Mouse (Mus musculus): ENCODE measurements around the gene Cgref1.
A peak's percentile ranks its signal among the peaks of the same experiment; 100 is the strongest.

The Cgref1 gene

GRCm38 (mm10) chr5:30944956-30945781 is at the start of gene Cgref1:
Gene Cgref1, minus strand, starts transcription at chr5:30945591.
- peak; percentile 75 for DNase-seq (ENCODE audit: low read depth)

DNA sequence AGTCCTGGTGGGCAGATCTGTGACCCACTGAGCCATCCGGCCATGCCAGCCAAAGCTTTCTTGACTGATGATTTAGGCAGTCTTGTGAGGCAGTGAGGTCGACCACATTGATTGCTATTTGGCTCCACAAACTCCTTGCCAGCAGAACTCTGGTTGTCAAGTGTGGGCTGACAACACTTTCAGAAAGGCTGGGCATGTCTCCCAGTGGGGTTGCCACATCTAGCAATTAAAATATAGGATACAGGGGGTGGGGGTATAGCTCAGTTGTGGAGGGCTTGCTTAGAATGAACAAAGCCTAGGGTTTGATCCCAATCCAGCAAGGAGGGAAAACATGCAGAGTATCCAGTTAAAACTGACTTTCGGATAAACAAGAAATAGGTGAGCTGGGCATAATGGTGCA is 48.7 kb upstream of the Cgref1 start:
- peak; percentile 61 for DNase-seq (ENCODE audit: low read depth)

DNA sequence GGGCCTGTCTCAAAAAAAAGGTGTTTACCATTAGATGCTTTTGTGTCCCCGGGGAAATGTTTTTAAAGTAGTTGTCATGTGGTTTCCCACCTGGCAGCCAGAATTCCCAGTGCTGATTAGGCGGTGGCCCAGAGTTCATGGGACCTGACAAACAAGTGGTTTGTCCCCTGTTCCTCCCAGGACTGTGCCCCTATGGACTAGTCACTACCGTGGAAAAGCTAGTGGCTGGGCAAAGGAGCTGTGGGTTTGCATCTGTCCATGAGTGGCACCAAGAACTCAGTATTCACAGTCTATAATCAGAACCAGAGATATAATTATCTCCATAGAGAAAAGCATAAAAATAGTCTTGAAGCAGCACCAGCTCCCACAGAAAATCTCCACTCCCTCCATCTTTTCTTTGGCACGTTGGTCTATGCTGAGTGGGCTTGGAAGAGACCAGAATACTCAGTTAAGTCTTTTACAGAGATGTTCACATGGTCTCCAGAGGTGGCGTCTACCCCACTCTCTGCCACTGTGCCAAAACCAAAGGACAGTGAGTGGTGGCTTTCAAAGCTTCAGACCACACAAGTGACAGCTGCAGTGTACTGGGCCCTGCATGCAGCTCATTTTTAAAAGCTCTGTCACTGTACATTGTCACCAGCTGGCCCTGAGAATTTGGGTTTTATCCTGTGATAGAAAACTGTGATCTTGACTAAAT is 47.7 kb upstream of the Cgref1 start:
- no peak for DNase-seq (ENCODE audit: low read depth)

- peak; percentile 77 for DNase-seq (ENCODE audit: low read depth)
These were observed 37.0 kb upstream of the Cgref1 start for GRCm38 (mm10) chr5:30982357-30982756.

- DNase-seq (ENCODE audit: low read depth) = peak; percentile 54
These were observed 29.7 kb upstream of the Cgref1 start for GRCm38 (mm10) chr5:30974870-30975656.

DNA sequence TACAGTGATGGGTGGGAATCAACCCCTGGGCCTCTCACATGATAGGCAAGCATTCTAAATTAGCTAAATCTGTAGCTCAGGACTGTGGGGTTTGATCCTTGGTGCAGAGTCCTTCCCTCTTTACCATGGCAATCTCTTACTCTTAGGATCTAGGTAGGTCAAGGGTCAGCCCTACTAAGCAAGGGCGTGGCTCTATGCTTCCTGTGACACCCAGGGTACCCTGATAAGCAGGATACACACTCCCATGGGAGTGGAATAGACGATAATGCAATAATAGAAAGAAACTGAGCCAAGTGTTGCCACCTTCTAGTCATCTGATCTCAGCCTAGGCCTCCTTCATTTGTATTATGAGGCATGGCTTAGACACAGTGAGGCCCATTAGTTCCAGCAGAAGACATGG is 24.0 kb upstream of the Cgref1 start:
- no peak for DNase-seq (ENCODE audit: low read depth)

GRCm38 (mm10) chr5:30968416-30968815 is 23.0 kb upstream of the Cgref1 start, which contains the start of gene Tcf23:
Gene Tcf23, plus strand, starts transcription at chr5:30968662.
- no peak for DNase-seq (ENCODE audit: low read depth)

DNA sequence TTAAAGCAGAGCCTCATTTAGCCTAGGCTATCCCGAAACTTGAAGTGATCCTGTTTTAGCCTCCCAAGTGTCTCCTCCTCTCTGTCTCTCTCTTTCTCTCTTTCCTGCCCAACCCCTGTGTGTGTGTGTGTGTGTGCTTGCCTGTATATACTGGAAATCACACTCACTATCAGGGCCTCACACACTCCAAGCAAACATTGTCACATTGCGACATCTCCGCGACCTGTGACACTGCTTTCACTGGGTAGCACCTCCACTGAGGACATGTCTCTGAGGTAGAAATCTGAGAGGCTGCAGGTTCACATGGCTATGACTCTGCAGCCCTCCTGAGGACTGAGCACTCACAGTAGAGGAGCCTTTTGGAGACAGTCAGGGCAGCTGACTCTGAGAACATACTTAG is 20.8 kb upstream of the Cgref1 start:
- DNase-seq (ENCODE audit: low read depth) = no peak

DNA sequence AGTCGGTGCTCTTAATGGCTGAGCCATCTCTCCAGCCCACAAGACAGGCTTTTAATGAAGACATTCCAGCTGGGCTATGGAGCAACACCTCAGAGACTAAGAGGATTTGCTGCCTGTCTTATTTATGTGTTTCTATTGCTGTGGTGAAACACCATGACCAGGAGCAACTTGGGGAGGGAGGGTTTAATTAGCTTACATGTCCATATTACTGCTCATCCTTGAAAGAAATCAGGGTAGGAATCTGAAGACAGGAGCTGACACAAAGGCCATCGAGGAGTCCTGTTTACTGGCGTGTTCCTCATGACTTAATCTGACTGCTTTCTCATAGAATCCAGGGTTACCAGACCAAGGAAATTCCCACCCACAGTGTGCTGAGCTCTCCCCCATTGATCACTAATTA is 18.5 kb upstream of the Cgref1 start:
- no peak for DNase-seq (ENCODE audit: low read depth)

- no peak for DNase-seq (ENCODE audit: low read depth)
These were observed 16.4 kb upstream of the Cgref1 start for GRCm38 (mm10) chr5:30961545-30962505.

DNA sequence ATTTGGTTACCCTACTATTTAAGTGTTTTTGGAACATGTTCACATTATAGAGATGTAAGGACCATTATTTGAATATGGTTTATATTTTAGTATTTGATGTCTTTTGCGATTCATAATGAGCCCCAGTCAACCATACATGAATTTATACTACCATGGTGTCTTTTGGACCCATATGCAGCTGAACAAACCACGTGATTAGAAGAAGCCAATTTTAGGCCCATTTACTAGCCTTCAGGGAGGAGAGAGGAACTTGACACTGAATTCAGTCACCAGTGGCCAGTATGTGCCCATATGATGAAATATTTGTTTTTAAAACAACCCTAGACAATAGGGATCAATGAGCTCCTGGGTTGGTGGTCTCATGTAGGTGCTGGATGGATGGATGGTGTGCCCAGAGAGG is 15.4 kb upstream of the Cgref1 start:
- no peak for DNase-seq (ENCODE audit: low read depth)

GRCm38 (mm10) chr5:30959966-30960501 is 14.6 kb upstream of the Cgref1 start, which contains the start of gene Preb:
Gene Preb, minus strand, starts transcription at chr5:30960361.
- DNase-seq (ENCODE audit: low read depth) = peak; percentile 100

DNA sequence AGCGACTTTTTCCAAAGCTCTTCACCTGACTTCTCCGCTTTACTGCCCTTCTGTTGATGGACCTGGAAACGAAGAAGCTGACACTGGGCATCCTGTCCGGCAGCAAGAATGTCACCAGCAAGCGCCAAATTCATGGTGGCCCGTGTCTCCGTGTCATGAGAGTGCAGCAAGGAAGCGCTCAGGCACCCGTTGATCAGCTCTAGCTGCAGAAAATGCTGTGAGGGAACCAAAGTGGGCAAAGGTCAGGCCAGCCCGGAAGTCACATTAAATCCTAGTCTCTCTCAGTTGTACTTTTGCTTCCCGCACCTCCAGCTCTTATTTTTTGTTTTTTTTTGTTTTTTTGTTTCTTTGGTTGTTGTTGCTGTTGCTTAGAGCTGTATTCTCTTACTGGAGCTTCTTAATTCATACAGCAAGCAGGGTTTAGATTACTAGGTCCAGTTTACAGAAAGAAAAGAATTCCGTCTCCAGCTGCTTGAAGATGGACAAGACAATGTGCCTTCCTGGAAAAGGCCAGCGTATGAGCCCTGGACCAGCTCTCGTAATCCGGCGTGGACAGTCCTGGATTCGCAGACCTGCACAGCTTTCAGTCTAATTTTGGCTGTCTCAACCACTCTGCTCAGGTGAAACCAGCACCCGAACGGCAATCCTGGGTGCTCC is 13.9 kb upstream of the Cgref1 start:
- no peak for DNase-seq (ENCODE audit: low read depth)

- no peak for DNase-seq (ENCODE audit: low read depth)
These were observed 12.5 kb upstream of the Cgref1 start for GRCm38 (mm10) chr5:30957891-30958290.

GRCm38 (mm10) chr5:30955751-30956150 is 10.4 kb upstream of the Cgref1 start:
- DNase-seq (ENCODE audit: low read depth) = no peak

GRCm38 (mm10) chr5:30954556-30954955 is 9.2 kb upstream of the Cgref1 start:
- no peak for DNase-seq (ENCODE audit: low read depth)

DNA sequence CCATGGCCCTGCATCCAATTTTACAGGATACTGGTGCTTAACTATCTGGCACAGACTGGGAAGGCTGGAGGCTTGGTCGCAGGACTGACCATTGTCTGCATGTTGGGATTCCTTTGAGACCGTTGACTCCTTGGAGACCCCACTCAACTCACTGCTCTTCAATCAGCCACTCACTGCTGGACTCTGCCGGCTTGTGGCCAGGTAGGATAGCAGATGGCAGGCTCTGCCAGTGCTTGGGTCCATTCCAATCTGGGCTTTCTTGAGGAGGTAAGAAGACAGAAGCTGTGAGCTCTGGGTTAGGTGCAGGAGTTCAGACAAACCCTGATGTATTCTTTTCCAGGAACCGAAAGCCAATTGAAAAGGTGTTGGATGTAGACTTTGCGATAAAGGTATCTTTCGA is 8.7 kb upstream of the Cgref1 start:
- DNase-seq (ENCODE audit: low read depth) = no peak

DNA sequence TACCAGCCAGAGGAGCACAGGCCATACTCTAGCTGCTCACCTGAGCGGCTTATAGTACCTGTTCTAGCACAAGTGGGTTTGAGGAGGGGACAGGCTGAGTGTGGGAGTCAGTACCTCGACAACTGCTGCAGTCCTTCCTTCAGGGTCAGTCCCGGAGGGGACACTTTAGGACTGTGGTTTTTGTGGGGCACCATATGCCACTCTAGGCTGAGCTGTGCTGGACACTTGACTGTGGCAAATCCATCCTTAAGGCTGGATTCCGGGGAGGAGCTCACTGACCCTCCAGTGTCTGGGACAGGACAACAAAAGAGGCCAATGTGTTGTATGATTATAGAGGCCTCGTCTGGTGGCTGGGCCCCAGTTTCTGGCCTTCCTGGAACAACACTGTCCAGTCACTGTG is 7.2 kb upstream of the Cgref1 start:
- DNase-seq (ENCODE audit: low read depth) = no peak

DNA sequence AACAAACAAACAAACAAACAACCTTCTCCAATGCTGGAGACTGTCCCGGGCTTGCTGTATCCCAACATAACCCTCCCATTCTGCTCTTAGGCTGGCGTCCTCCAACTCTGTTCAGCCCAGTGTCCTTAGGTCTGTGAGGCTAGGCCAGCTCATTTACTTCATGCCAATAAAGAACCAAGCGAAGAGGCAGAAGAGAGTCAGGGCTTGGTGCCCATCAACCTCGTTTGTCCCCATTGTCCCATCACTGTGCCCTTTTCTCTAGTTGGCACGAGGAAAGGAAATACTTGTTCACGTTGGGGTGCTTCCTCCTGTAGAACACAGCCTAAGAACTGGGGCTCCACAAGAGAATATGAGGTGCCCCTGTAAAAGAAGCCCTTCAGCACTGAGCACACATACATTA is 6.3 kb upstream of the Cgref1 start:
- no peak for DNase-seq (ENCODE audit: low read depth)

DNA sequence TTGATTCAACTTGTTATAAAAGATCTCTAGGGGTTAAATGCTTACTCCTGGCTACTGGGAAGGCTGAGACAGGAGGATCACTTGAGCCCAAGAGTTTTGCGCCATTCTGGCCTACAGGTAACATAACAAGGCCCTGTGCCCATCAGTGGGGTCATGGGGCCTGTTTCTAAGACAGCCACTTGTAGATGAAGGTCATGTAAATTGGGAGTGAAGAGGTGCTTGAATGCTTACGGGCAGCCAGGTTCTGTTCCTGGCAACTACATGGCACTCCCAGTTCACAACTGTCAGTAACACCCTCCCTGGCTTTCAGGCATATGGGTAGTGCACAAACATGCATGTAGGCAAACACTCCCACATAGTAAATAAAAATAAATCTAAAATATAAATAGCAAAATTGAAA is 5.5 kb upstream of the Cgref1 start:
- no peak for DNase-seq (ENCODE audit: low read depth)

DNA sequence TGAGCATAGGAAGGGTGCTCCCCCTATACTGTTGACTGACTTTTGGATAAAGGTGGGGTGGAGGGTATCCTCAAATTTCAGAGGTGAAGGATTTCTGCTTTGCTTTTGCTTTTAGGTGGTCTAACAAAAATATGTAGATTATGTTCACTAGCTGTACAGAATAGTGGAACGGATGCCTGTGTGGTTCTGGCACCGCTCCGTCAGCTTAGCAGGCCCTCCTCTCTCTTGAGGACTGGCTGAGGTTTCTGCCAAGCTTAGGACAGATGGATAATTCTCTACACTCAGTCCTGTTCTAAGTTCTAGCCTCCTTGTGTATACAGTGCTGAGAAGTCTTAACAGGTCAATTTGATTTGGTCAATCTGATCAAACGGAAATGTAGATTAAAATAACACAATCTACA is 5.1 kb upstream of the Cgref1 start:
- DNase-seq (ENCODE audit: low read depth) = peak; percentile 54
